Mouse (Mus musculus) myocyte (in vitro differentiated cells): ENCODE results near the gene Abhd17c.

Experiments
- POLR2A ChIP-seq: IDR thresholded peaks from one replicate; pipeline ENCODE4 v1.6.1; 2011; ENCODE audit warnings: low read depth, mild to moderate bottlenecking, control low read depth, moderate library complexity; ENCODE audit not compliant: insufficient read length
- POLR2AphosphoS2 ChIP-seq: IDR thresholded peaks from one replicate; pipeline ENCODE4 v1.6.1; 2011; ENCODE audit warnings: low read depth, control low read depth; ENCODE audit not compliant: insufficient read length
- REST ChIP-seq: IDR thresholded peaks from one replicate; pipeline ENCODE4 v1.6.1; 2011; ENCODE audit warnings: mild to moderate bottlenecking, control low read depth, moderate library complexity; ENCODE audit not compliant: insufficient read depth, insufficient read length
- USF1 ChIP-seq: IDR thresholded peaks from one replicate; pipeline ENCODE4 v1.6.1; 2011; ENCODE audit warnings: low read depth, mild to moderate bottlenecking, control low read depth, moderate library complexity

GRCm38 (mm10) chr7:84164419-84164818, 12.7 kb upstream of the Abhd17c start:
- TF ChIP-seq POLR2A (no peak), USF1 (no peak), POLR2AphosphoS2 (no peak), REST (no peak)
